Mouse (Mus musculus) myocyte (in vitro differentiated cells): ENCODE results near the gene Gm49395. TPM values are rescaled to one million over a fixed set of nuclear protein-coding genes. Genes with fewer than 3 reads are reported as not detected.

Source experiments
- H3K27me3 ChIP-seq: one replicate; pipeline ENCODE4 v1.6.1; 2011; ENCODE audit not compliant: control insufficient read depth, insufficient read depth, insufficient read length
- H3K36me3 ChIP-seq: one replicate; pipeline ENCODE4 v1.6.1; 2011; ENCODE audit not compliant: control insufficient read depth, insufficient read depth
- H3K4me2 ChIP-seq: one replicate; pipeline ENCODE4 v1.6.1; 2011; ENCODE audit warnings: low read depth, control low read depth
- H3K4me3 ChIP-seq: one replicate; pipeline ENCODE4 v1.5.1; 2011; ENCODE audit warnings: mild to moderate bottlenecking, control low read depth, moderate library complexity
- H3K79me2 ChIP-seq: one replicate; pipeline ENCODE4 v1.6.1; 2011; ENCODE audit not compliant: control insufficient read depth, insufficient read depth
- H3ac ChIP-seq: one replicate; pipeline ENCODE4 v1.6.1; 2011; ENCODE audit not compliant: control insufficient read depth, insufficient read length
- CEBPB ChIP-seq: IDR thresholded peaks from 2 replicates; pipeline ENCODE4 v1.6.1; 2011; ENCODE audit warnings: mild to moderate bottlenecking, moderate library complexity; ENCODE audit not compliant: poor library complexity, insufficient read depth, severe bottlenecking
- E2F4 ChIP-seq: IDR thresholded peaks from one replicate; pipeline ENCODE4 v1.6.1; 2011; ENCODE audit warnings: mild to moderate bottlenecking, control low read depth, moderate library complexity; ENCODE audit not compliant: insufficient read depth
- MAX ChIP-seq: IDR thresholded peaks from one replicate; pipeline ENCODE4 v1.6.1; 2011; ENCODE audit warnings: low read depth, mild to moderate bottlenecking, control low read depth
- MYOD1 ChIP-seq, 3 experiments: IDR thresholded peaks; one replicate each; pipeline ENCODE4 v1.6.1; 2011; ENCODE audit warnings: control low read depth in 2 of 3, low read depth in 2 of 3, mild to moderate bottlenecking in 2 of 3, moderate library complexity in 1 of 3; ENCODE audit not compliant: insufficient read length in 2 of 3, control insufficient read depth in 1 of 3
- MYOG ChIP-seq, 3 experiments: IDR thresholded peaks; one replicate each; pipeline ENCODE4 v1.6.1; 2011; ENCODE audit warnings: control low read depth in 2 of 3, low read depth in 2 of 3, mild to moderate bottlenecking in 2 of 3; ENCODE audit not compliant: insufficient read length in 2 of 3, control insufficient read depth in 1 of 3, insufficient read depth in 1 of 3
- POLR2A ChIP-seq: IDR thresholded peaks from one replicate; pipeline ENCODE4 v1.6.1; 2011; ENCODE audit warnings: low read depth, mild to moderate bottlenecking, control low read depth, moderate library complexity; ENCODE audit not compliant: insufficient read length
- POLR2AphosphoS2 ChIP-seq: IDR thresholded peaks from one replicate; pipeline ENCODE4 v1.6.1; 2011; ENCODE audit warnings: low read depth, control low read depth; ENCODE audit not compliant: insufficient read length
- REST ChIP-seq: IDR thresholded peaks from one replicate; pipeline ENCODE4 v1.6.1; 2011; ENCODE audit warnings: mild to moderate bottlenecking, control low read depth, moderate library complexity; ENCODE audit not compliant: insufficient read depth, insufficient read length
- SRF ChIP-seq: IDR thresholded peaks from one replicate; pipeline ENCODE4 v1.6.1; 2011; ENCODE audit warnings: low read depth; ENCODE audit not compliant: control insufficient read depth, insufficient read length
- TCF12 ChIP-seq: IDR thresholded peaks from one replicate; pipeline ENCODE4 v1.6.1; 2011; ENCODE audit warnings: mild to moderate bottlenecking, control low read depth; ENCODE audit not compliant: poor library complexity, insufficient read depth, severe bottlenecking
- TCF3 ChIP-seq: IDR thresholded peaks from one replicate; pipeline ENCODE4 v1.6.1; 2011; ENCODE audit warnings: low read depth, control low read depth; ENCODE audit not compliant: insufficient read length
- USF1 ChIP-seq: IDR thresholded peaks from one replicate; pipeline ENCODE4 v1.6.1; 2011; ENCODE audit warnings: low read depth, mild to moderate bottlenecking, control low read depth, moderate library complexity
- polyA plus RNA-seq: library from polyadenylated mRNA; unstranded; fragments of >200 nt; fragmentation: generic; extraction: Trizol; gene quantifications from one replicate; pipeline ENCODE4 v1.2.1, GENCODE M21; 2012; ENCODE audit warnings: missing spikeins

Gene Gm49395
- polyA plus RNA-seq, 1 experiment = 0.23 TPM

- Histone ChIP-seq H3K4me2 (no peak overlapping the region), H3ac (no peak overlapping the region), H3K79me2 (no peaks in the 10 kb centered on the region), H3K27me3 (no peaks in the 10 kb centered on the region), H3K4me3 (no peak overlapping the region), H3K36me3 (no peaks in the 10 kb centered on the region)
- TF ChIP-seq TCF3 (no peak), MAX (no peak), MYOD1 (IDR thresholded peaks at IDR 0.05; ENCODE audit: control insufficient read depth in 1 of 3, insufficient read length in 2 of 3, low read depth in 2 of 3) (no peak), REST (no peak), POLR2A (no peak), POLR2AphosphoS2 (no peak)
Observed at GRCm38 (mm10) chr13:115142066-115142465, 40.3 kb upstream of the Gm49395 start.

GRCm38 (mm10) chr13:115138513-115138912 lies 36.8 kb upstream of the Gm49395 start:
- Histone ChIP-seq H3K79me2 (no peaks in the 10 kb centered on the region), H3K4me3 (no peak overlapping the region), H3K4me2 (no peak overlapping the region), H3K36me3 (no peaks in the 10 kb centered on the region), H3ac (no peak overlapping the region), H3K27me3 (no peaks in the 10 kb centered on the region)
- TF ChIP-seq USF1 (no peak), POLR2A (no peak), POLR2AphosphoS2 (no peak), REST (no peak), MAX (no peak), SRF (no peak), CEBPB (no peak), TCF3 (no peak), TCF12 (no peak), MYOD1 (IDR thresholded peaks at IDR 0.05; ENCODE audit: control insufficient read depth in 1 of 3, insufficient read length in 2 of 3, low read depth in 2 of 3) (no peak), E2F4 (no peak), MYOG (IDR thresholded peaks at IDR 0.05; ENCODE audit: control insufficient read depth in 1 of 3, insufficient read depth in 1 of 3, insufficient read length in 2 of 3, low read depth in 2 of 3) (no peak)

- no peaks in the 10 kb centered on the region for H3K79me2 ChIP-seq
- no peak overlapping the region for H3K4me3 ChIP-seq
- H3K4me2 ChIP-seq = no peak overlapping the region
- no peak for TF ChIP-seq REST
- TF ChIP-seq SRF = no peak
- no peak for TF ChIP-seq MAX
- TF ChIP-seq POLR2AphosphoS2 = no peak
- TF ChIP-seq MYOD1 (IDR thresholded peaks at IDR 0.05; ENCODE audit: control insufficient read depth in 1 of 3, insufficient read length in 2 of 3, low read depth in 2 of 3) = no peak
- no peak for TF ChIP-seq MYOG (IDR thresholded peaks at IDR 0.05; ENCODE audit: control insufficient read depth in 1 of 3, insufficient read depth in 1 of 3, insufficient read length in 2 of 3, low read depth in 2 of 3)
- no peaks in the 10 kb centered on the region for H3K27me3 ChIP-seq
- H3ac ChIP-seq = no peak overlapping the region
- no peaks in the 10 kb centered on the region for H3K36me3 ChIP-seq
Observed at GRCm38 (mm10) chr13:115136761-115137160, 35.0 kb upstream of the Gm49395 start.

GRCm38 (mm10) chr13:115132435-115132834 lies 30.7 kb upstream of the Gm49395 start:
- H3K4me3 ChIP-seq = no peak overlapping the region
- H3K4me2 ChIP-seq = no peak overlapping the region
- no peaks in the 10 kb centered on the region for H3K79me2 ChIP-seq
- H3K27me3 ChIP-seq = no peaks in the 10 kb centered on the region
- no peaks in the 10 kb centered on the region for H3K36me3 ChIP-seq
- TF ChIP-seq POLR2A (no peak), E2F4 (no peak), REST (no peak), MAX (no peak), POLR2AphosphoS2 (no peak), CEBPB (no peak), TCF3 (no peak), MYOD1 (IDR thresholded peaks at IDR 0.05; ENCODE audit: control insufficient read depth in 1 of 3, insufficient read length in 2 of 3, low read depth in 2 of 3) (no peak), SRF (no peak), USF1 (no peak), TCF12 (no peak), MYOG (IDR thresholded peaks at IDR 0.05; ENCODE audit: control insufficient read depth in 1 of 3, insufficient read depth in 1 of 3, insufficient read length in 2 of 3, low read depth in 2 of 3) (no peak)
- no peak overlapping the region for H3ac ChIP-seq

GRCm38 (mm10) chr13:115131381-115131780 lies 29.7 kb upstream of the Gm49395 start:
- no peaks in the 10 kb centered on the region for H3K79me2 ChIP-seq
- no peak for TF ChIP-seq MYOD1 (IDR thresholded peaks at IDR 0.05; ENCODE audit: control insufficient read depth in 1 of 3, insufficient read length in 2 of 3, low read depth in 2 of 3)
- TF ChIP-seq USF1 = no peak
- H3K27me3 ChIP-seq = no peaks in the 10 kb centered on the region
- H3K4me3 ChIP-seq = no peak overlapping the region
- H3ac ChIP-seq = no peak overlapping the region
- H3K4me2 ChIP-seq = no peak overlapping the region
- no peaks in the 10 kb centered on the region for H3K36me3 ChIP-seq
